Mouse (Mus musculus) neural tube, embryonic 10.5 days (tissue): ENCODE measurements around the gene Gm9611.
"Not testable (repeated sequence)": the region's sequence is repeated elsewhere in the genome, so short reads cannot be mapped to it uniquely, and the experiment has no call there.

ENCODE experiments used
- DNase-seq: peaks from one replicate; pipeline ENCODE4 v3.0.0-alpha.2; 2017; ENCODE audit warnings: low spot score; ENCODE audit errors: extremely low spot score

Gene Gm9611

DNA sequence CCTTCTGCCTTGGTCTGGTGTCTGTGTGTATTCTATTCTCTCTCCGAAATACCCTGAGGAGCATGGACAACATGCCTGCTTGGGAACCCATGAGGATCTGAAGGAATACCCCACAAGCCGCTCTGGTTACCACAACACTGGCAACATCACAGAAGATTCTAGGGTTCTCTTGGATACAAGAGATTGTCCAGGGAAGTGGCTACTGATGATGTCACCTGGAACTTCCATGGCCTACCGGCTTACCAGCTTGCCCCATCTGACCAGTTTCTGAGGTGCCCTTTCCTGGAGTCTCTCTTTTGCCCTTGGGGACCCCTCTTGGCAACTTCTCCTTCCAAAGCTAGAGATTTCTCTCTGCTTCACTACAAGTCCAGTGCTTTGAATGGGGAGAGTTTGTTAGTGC lies at the start of gene Gm9611:
Gm9611 (minus strand) TSS at position 101 of the 400 bp plus-strand sequence.
- DNase-seq: not testable (repeated sequence)

DNA sequence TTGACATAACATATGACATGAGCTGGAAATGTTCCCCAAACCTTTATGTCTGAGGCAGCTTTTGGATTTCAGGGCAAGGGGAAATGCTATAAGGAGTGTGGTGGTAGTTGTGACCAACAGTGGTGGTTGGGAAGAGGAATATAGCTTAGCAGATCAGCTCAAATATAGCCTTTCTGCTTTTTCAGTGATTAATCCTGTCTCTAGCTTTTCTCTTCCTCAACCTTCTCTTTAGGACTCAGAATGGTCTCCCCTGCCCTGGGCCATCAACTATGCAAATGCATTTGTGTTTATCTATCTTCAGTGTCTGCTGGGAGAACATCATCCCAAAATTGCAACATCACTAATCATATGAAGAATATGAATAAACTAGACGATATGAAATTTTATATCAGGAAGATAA lies 12.8 kb upstream of the Gm9611 start, which contains the start of gene Gm7995:
Gm7995 (plus strand) TSS at position 301 of the 400 bp plus-strand sequence.
- DNase-seq: not testable (repeated sequence)

DNA sequence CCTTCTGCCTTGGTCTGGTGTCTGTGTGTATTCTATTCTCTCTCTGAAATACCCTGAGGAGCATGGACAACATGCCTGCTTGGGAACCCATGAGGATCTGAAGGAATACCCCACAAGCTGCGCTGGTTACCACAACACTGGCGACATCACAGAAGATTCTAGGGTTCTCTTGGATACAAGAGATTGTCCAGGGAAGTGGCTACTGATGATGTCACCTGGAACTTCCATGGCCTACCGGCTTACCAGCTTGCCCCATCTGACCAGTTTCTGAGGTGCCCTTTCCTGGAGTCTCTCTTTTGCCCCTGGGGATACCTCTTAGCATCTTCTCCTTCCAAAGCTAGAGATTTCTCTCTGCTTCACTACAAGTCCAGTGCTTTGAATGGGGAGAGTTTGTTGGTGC lies 37.2 kb downstream of the Gm9611 start, which contains the start of gene Gm17026:
Gm17026 (minus strand) TSS at position 101 of the 400 bp plus-strand sequence.
- DNase-seq: not testable (repeated sequence)
